Comparison of ENCODE assay signal across 15 mouse cellular contexts in genomic region chr2:75670446-75671336, GRCm38 (mm10). TPM values are rescaled to one million over a fixed set of nuclear protein-coding genes. Genes with fewer than 3 reads are reported as not detected.
DNase-seq lines count a peak whose midpoint lies in the region; ATAC-seq lines count a peak whose summit lies in the region.
"Had no signal": no experiment of that assay in that cellular context is flagged by ENCODE, and none has a peak within 500 bp of the region (broad histone marks: within the 10 kb centered on the region; RNA-seq: fewer than 3 reads in every experiment).

No protein-coding gene starts in this region.

- H3K4me3 ChIP-seq in hindbrain, embryonic 16.5 days (ENCODE audit: low read length) = no peak overlapping the region
- H3K4me3 ChIP-seq in hindbrain, embryonic 12.5 days = no peak overlapping the region
- H3K4me3 ChIP-seq in liver, embryonic 12.5 days = no peak overlapping the region
- H3K4me3 ChIP-seq: heart, embryonic 10.5 days; hindbrain, embryonic 13.5 days; neural tube, embryonic 15.5 days had no signal

- H3K4me2 ChIP-seq in hindbrain, embryonic 16.5 days (ENCODE audit: low read length) = no peak overlapping the region
- H3K4me2 ChIP-seq in hindbrain, embryonic 12.5 days (replicated peaks) = no peak overlapping the region
- no peak overlapping the region for H3K4me2 ChIP-seq in liver, embryonic 12.5 days
- H3K4me2 ChIP-seq: hindbrain, embryonic 13.5 days; neural tube, embryonic 15.5 days had no signal

- H3K9me3 ChIP-seq in hindbrain, embryonic 16.5 days (ENCODE audit: control insufficient read depth, low read length) = no peaks in the 10 kb centered on the region
- no peaks in the 10 kb centered on the region for H3K9me3 ChIP-seq in hindbrain, embryonic 12.5 days (replicated peaks)
- no peaks in the 10 kb centered on the region for H3K9me3 ChIP-seq in liver, embryonic 12.5 days (replicated peaks)
- H3K9me3 ChIP-seq: G1E; heart, embryonic 10.5 days; hindbrain, embryonic 13.5 days; neural tube, embryonic 15.5 days had no signal

- no peak overlapping the region for H3K9ac ChIP-seq in hindbrain, embryonic 16.5 days (ENCODE audit: low read depth, low read length)
- H3K9ac ChIP-seq in hindbrain, embryonic 12.5 days = no peak overlapping the region
- H3K9ac ChIP-seq in liver, embryonic 12.5 days = no peak overlapping the region
- H3K9ac ChIP-seq: hindbrain, embryonic 13.5 days; neural tube, embryonic 15.5 days had no signal

- 81% methylated on average over 6 of the region's 6 CpGs for WGBS in hindbrain, embryonic 16.5 days
- WGBS in hindbrain, embryonic 12.5 days = 87% methylated on average over 6 of the region's 6 CpGs
- 69% methylated on average over 6 of the region's 6 CpGs for WGBS in liver, embryonic 12.5 days (ENCODE audit: insufficient replicate concordance)

- no peaks in the 10 kb centered on the region for H3K36me3 ChIP-seq in hindbrain, embryonic 16.5 days (ENCODE audit: control insufficient read depth, insufficient read depth, low read length)
- H3K36me3 ChIP-seq in hindbrain, embryonic 12.5 days = no peaks in the 10 kb centered on the region
- H3K36me3 ChIP-seq in liver, embryonic 12.5 days = peaks cover 33% of the 10 kb centered on the region
- H3K36me3 ChIP-seq: neural tube, embryonic 15.5 days had no signal

- peak; percentile 31; the same call in 1 of the 2 replicates for ATAC-seq in hindbrain, embryonic 16.5 days
- no peak for ATAC-seq in hindbrain, embryonic 12.5 days (ENCODE audit: low FRiP score)
- no peak for ATAC-seq in liver, embryonic 12.5 days
- ATAC-seq: midbrain, embryonic 16.5 days had no signal

- H3K4me1 ChIP-seq in hindbrain, embryonic 16.5 days (ENCODE audit: control insufficient read depth, insufficient read depth, low read depth, low read length) = no peaks in the 10 kb centered on the region
- no peaks in the 10 kb centered on the region for H3K4me1 ChIP-seq in hindbrain, embryonic 12.5 days
- peaks cover 10% of the 10 kb centered on the region; the same call in 1 of the 2 replicates for H3K4me1 ChIP-seq in liver, embryonic 12.5 days
- H3K4me1 ChIP-seq: heart, embryonic 10.5 days; hindbrain, embryonic 13.5 days; neural tube, embryonic 15.5 days had no signal

- H3K27ac ChIP-seq in hindbrain, embryonic 16.5 days (ENCODE audit: low read depth, low read length) = no peak overlapping the region
- H3K27ac ChIP-seq in hindbrain, embryonic 12.5 days = no peak overlapping the region
- H3K27ac ChIP-seq in liver, embryonic 12.5 days = 0 out of 2 replicates have a peak overlapping the region, but pooled peaks have one; percentile 27
- H3K27ac ChIP-seq: heart, embryonic 10.5 days; hindbrain, embryonic 13.5 days; neural tube, embryonic 15.5 days had no signal

- H3K27me3 ChIP-seq in hindbrain, embryonic 16.5 days (replicated peaks; ENCODE audit: control insufficient read depth, insufficient read depth, low read length) = no peaks in the 10 kb centered on the region
- H3K27me3 ChIP-seq in hindbrain, embryonic 12.5 days = no peaks in the 10 kb centered on the region
- no peaks in the 10 kb centered on the region for H3K27me3 ChIP-seq in liver, embryonic 12.5 days (replicated peaks)
- H3K27me3 ChIP-seq: hindbrain, embryonic 13.5 days; neural tube, embryonic 15.5 days had no signal

- DNase-seq in 3T3-L1 (ENCODE audit: low read depth, low spot score) (peak; percentile 52), A20 (ENCODE audit: low read depth, low spot score) (peak; percentile 43)
- no peak for DNase-seq in cerebellum, adult 9-11 months
- no peak for DNase-seq in right cerebral cortex, postnatal 36 days (ENCODE audit: low spot score in 2 of 2)
- DNase-seq: cerebellum, postnatal 14 days; kidney, postnatal 25 days; lung, postnatal 10 days had no signal

RNA-seq across cellular contexts. Expression of gene Hnrnpa3, which starts 11.6 kb away (rescaled TPM):
- 150 and 172 TPM in 2 replicates for polyA plus RNA-seq in hindbrain, embryonic 16.5 days (2015; fragmentation: Nextera tagmentation; extraction: Ambion mirVana)
- 352 and 360 TPM in 2 replicates for polyA plus RNA-seq in hindbrain, embryonic 12.5 days (2016; fragmentation: Nextera tagmentation; extraction: Ambion mirVana)
- 199 and 204 TPM in 2 replicates for polyA plus RNA-seq in liver, embryonic 12.5 days (2016; fragmentation: Nextera tagmentation; extraction: Ambion mirVana)

RNA-seq across cellular contexts. Expression of gene Nfe2l2, which starts 33.8 kb away (rescaled TPM):
- 14.3 and 15.7 TPM in 2 replicates for polyA plus RNA-seq in hindbrain, embryonic 16.5 days (2015; fragmentation: Nextera tagmentation; extraction: Ambion mirVana)
- polyA plus RNA-seq in hindbrain, embryonic 12.5 days (2016; fragmentation: Nextera tagmentation; extraction: Ambion mirVana) = 20.0 and 20.5 TPM in 2 replicates
- polyA plus RNA-seq in liver, embryonic 12.5 days (2016; fragmentation: Nextera tagmentation; extraction: Ambion mirVana) = 51.9 and 53.1 TPM in 2 replicates

Comparison
In these comparisons a context has a peak if more than half of its experiments do, and no peak if none do; other contexts are left out.
1. DNase-seq: peak in 3T3-L1 (single experiment) and A20 (single experiment); none in cerebellum, adult 9-11 months (single experiment) and right cerebral cortex, postnatal 36 days (0 of 2).